Mouse (Mus musculus): ENCODE measurements around the gene Npw. TPM values are rescaled to one million over a fixed set of nuclear protein-coding genes. Genes with fewer than 3 reads are reported as not detected.

Gene Npw
- polyA plus RNA-seq, 1 experiment from 2014 or later = 1.3 TPM

- Histone ChIP-seq H3K4me1 (replicated peaks) (peaks cover 15% of the 10 kb centered on the region), H3K4me2 (no peak overlapping the region), H3K4me3 (replicated peaks) (no peak overlapping the region), H3K27me3 (no peaks in the 10 kb centered on the region), H3K9ac (replicated peaks) (no peak overlapping the region), H3K27ac (no peak overlapping the region), H3K36me3 (peaks cover 72% of the 10 kb centered on the region), H3K9me3 (no peaks in the 10 kb centered on the region)
- no peak for ATAC-seq (ENCODE audit: insufficient number of reproducible peaks, insufficient read depth, low FRiP score, low TSS enrichment, low read depth)
- 36% methylated on average over 5 of the region's 5 CpGs for WGBS
Measured at GRCm38 (mm10) chr17:24628646-24629045, 29.6 kb downstream of the Npw start.

- 93% methylated on average over 8 of the region's 8 CpGs for WGBS
- Histone ChIP-seq H3K27ac (no peak overlapping the region), H3K9me3 (no peaks in the 10 kb centered on the region), H3K9ac (replicated peaks) (no peak overlapping the region), H3K27me3 (no peaks in the 10 kb centered on the region), H3K4me1 (replicated peaks) (no peaks in the 10 kb centered on the region), H3K36me3 (peaks cover 99% of the 10 kb centered on the region), H3K4me2 (no peak overlapping the region), H3K4me3 (replicated peaks) (no peak overlapping the region)
- no peak for ATAC-seq (ENCODE audit: insufficient number of reproducible peaks, insufficient read depth, low FRiP score, low TSS enrichment, low read depth)
Measured at GRCm38 (mm10) chr17:24625472-24625871, 32.8 kb downstream of the Npw start.

GRCm38 (mm10) chr17:24617561-24618194 lies 40.6 kb downstream of the Npw start:
- Histone ChIP-seq H3K36me3 (peaks cover 94% of the 10 kb centered on the region), H3K4me1 (replicated peaks) (no peaks in the 10 kb centered on the region), H3K9me3 (no peaks in the 10 kb centered on the region), H3K4me3 (replicated peaks) (no peak overlapping the region), H3K27ac (no peak overlapping the region), H3K27me3 (no peaks in the 10 kb centered on the region), H3K9ac (replicated peaks) (no peak overlapping the region), H3K4me2 (no peak overlapping the region)
- no peak for ATAC-seq (ENCODE audit: insufficient number of reproducible peaks, insufficient read depth, low FRiP score, low TSS enrichment, low read depth)
- WGBS = 83% methylated on average over 14 of the region's 14 CpGs

- H3K4me3 ChIP-seq (replicated peaks) = no peak overlapping the region
- 84% methylated on average over 2 of the region's 2 CpGs for WGBS
- peaks cover 80% of the 10 kb centered on the region for H3K36me3 ChIP-seq
- no peak overlapping the region for H3K27ac ChIP-seq
- no peak overlapping the region for H3K9ac ChIP-seq (replicated peaks)
- ATAC-seq (ENCODE audit: insufficient number of reproducible peaks, insufficient read depth, low FRiP score, low TSS enrichment, low read depth) = no peak
- H3K4me2 ChIP-seq = no peak overlapping the region
- no peaks in the 10 kb centered on the region for H3K4me1 ChIP-seq (replicated peaks)
- no peaks in the 10 kb centered on the region for H3K27me3 ChIP-seq
- no peaks in the 10 kb centered on the region for H3K9me3 ChIP-seq
Measured at GRCm38 (mm10) chr17:24610711-24611110, 47.5 kb downstream of the Npw start.

- WGBS = 94% methylated on average over 8 of the region's 8 CpGs
- ATAC-seq (ENCODE audit: insufficient number of reproducible peaks, insufficient read depth, low FRiP score, low TSS enrichment, low read depth) = no peak
- Histone ChIP-seq H3K27me3 (no peaks in the 10 kb centered on the region), H3K4me2 (no peak overlapping the region), H3K27ac (no peak overlapping the region), H3K9me3 (no peaks in the 10 kb centered on the region), H3K4me3 (replicated peaks) (no peak overlapping the region), H3K9ac (replicated peaks) (no peak overlapping the region), H3K4me1 (replicated peaks) (no peaks in the 10 kb centered on the region), H3K36me3 (peaks cover 80% of the 10 kb centered on the region)
Measured at GRCm38 (mm10) chr17:24608874-24609273, 49.4 kb downstream of the Npw start.

GRCm38 (mm10) chr17:24608370-24608769 lies 49.9 kb downstream of the Npw start:
- H3K4me3 ChIP-seq (replicated peaks) = no peak overlapping the region
- no peak overlapping the region for H3K9ac ChIP-seq (replicated peaks)
- H3K4me1 ChIP-seq (replicated peaks) = no peaks in the 10 kb centered on the region
- H3K4me2 ChIP-seq = no peak overlapping the region
- peaks cover 80% of the 10 kb centered on the region for H3K36me3 ChIP-seq
- H3K27ac ChIP-seq = no peak overlapping the region
- H3K9me3 ChIP-seq = no peaks in the 10 kb centered on the region
- H3K27me3 ChIP-seq = no peaks in the 10 kb centered on the region
- 92% methylated on average over 4 of the region's 4 CpGs for WGBS
- no peak for ATAC-seq (ENCODE audit: insufficient number of reproducible peaks, insufficient read depth, low FRiP score, low TSS enrichment, low read depth)

Other genes starting within 250 kb of the Npw start
- 362 and 373 TPM in 2 replicates for gene Rnps1, start 243.9 kb downstream of the Npw start, polyA plus RNA-seq (2016; fragmentation: Nextera tagmentation; extraction: Ambion mirVana)
- 95.6 and 102 TPM in 2 replicates for gene Eci1, start 231.8 kb downstream of the Npw start, polyA plus RNA-seq (2016; fragmentation: Nextera tagmentation; extraction: Ambion mirVana)
- 2.8 and 3.4 TPM in 2 replicates for gene Dnase1l2, start 215.4 kb downstream of the Npw start, polyA plus RNA-seq (2016; fragmentation: Nextera tagmentation; extraction: Ambion mirVana)
- 37.2 and 45.6 TPM in 2 replicates for gene E4f1, start 188.1 kb downstream of the Npw start, polyA plus RNA-seq (2016; fragmentation: Nextera tagmentation; extraction: Ambion mirVana)
- 54.9 and 56.6 TPM in 2 replicates for gene Pgp, start 188.1 kb downstream of the Npw start, polyA plus RNA-seq (2016; fragmentation: Nextera tagmentation; extraction: Ambion mirVana)
- gene Bricd5, start 184.6 kb downstream of the Npw start, polyA plus RNA-seq (2016; fragmentation: Nextera tagmentation; extraction: Ambion mirVana) = not detected in 2 replicates
- 34.7 and 35.5 TPM in 2 replicates for gene Mlst8, start 179.4 kb downstream of the Npw start, polyA plus RNA-seq (2016; fragmentation: Nextera tagmentation; extraction: Ambion mirVana)
- 6.1 and 6.5 TPM in 2 replicates for gene Caskin1, start 169.9 kb downstream of the Npw start, polyA plus RNA-seq (2016; fragmentation: Nextera tagmentation; extraction: Ambion mirVana)
- gene Traf7, start 130.5 kb downstream of the Npw start, polyA plus RNA-seq (2016; fragmentation: Nextera tagmentation; extraction: Ambion mirVana) = 97.4 and 101 TPM in 2 replicates
- gene Rab26, start 124.2 kb downstream of the Npw start, polyA plus RNA-seq (2016; fragmentation: Nextera tagmentation; extraction: Ambion mirVana) = 3.2 and 4.0 TPM in 2 replicates
- 23.2 and 32.2 TPM in 2 replicates for gene Pkd1, start 108.6 kb downstream of the Npw start, polyA plus RNA-seq (2016; fragmentation: Nextera tagmentation; extraction: Ambion mirVana)
- gene Tsc2, start 25.8 kb downstream of the Npw start, polyA plus RNA-seq (2016; fragmentation: Nextera tagmentation; extraction: Ambion mirVana) = 68.6 and 77.7 TPM in 2 replicates
- 23.3 and 24.9 TPM in 2 replicates for gene Nthl1, start 25.8 kb downstream of the Npw start, polyA plus RNA-seq (2016; fragmentation: Nextera tagmentation; extraction: Ambion mirVana)
- 58.9 and 59.3 TPM in 2 replicates for gene Slc9a3r2, start 8.1 kb downstream of the Npw start, polyA plus RNA-seq (2016; fragmentation: Nextera tagmentation; extraction: Ambion mirVana)
- gene Zfp598, start 11.2 kb upstream of the Npw start, polyA plus RNA-seq (2016; fragmentation: Nextera tagmentation; extraction: Ambion mirVana) = 24.5 and 28.4 TPM in 2 replicates
- gene Syngr3, start 31.5 kb upstream of the Npw start, polyA plus RNA-seq (2016; fragmentation: Nextera tagmentation; extraction: Ambion mirVana) = 7.5 and 8.2 TPM in 2 replicates
- 49.7 and 53.5 TPM in 2 replicates for gene Gfer, start 37.7 kb upstream of the Npw start, polyA plus RNA-seq (2016; fragmentation: Nextera tagmentation; extraction: Ambion mirVana)
- gene Noxo1, start 37.8 kb upstream of the Npw start, polyA plus RNA-seq (2016; fragmentation: Nextera tagmentation; extraction: Ambion mirVana) = 1.7 and 1.8 TPM in 2 replicates
- 99.7 and 103 TPM in 2 replicates for gene Tbl3, start 49.2 kb upstream of the Npw start, polyA plus RNA-seq (2016; fragmentation: Nextera tagmentation; extraction: Ambion mirVana)
- 0.29 and 0.41 TPM in 2 replicates for gene Rnf151, start 59.6 kb upstream of the Npw start, polyA plus RNA-seq (2016; fragmentation: Nextera tagmentation; extraction: Ambion mirVana)
- gene Rps2, start 59.7 kb upstream of the Npw start, polyA plus RNA-seq (2016; fragmentation: Nextera tagmentation; extraction: Ambion mirVana) = 1,161 and 1,172 TPM in 2 replicates
- 206 and 217 TPM in 2 replicates for gene Ndufb10, start 66.0 kb upstream of the Npw start, polyA plus RNA-seq (2016; fragmentation: Nextera tagmentation; extraction: Ambion mirVana)
- gene Rpl3l, start 69.4 kb upstream of the Npw start, polyA plus RNA-seq (2016; fragmentation: Nextera tagmentation; extraction: Ambion mirVana) = not detected in 2 replicates
- 22.7 and 24.1 TPM in 2 replicates for gene Msrb1, start 78.2 kb upstream of the Npw start, polyA plus RNA-seq (2016; fragmentation: Nextera tagmentation; extraction: Ambion mirVana)
- 2.7 and 4.0 TPM in 2 replicates for gene Hs3st6, start 94.5 kb upstream of the Npw start, polyA plus RNA-seq (2016; fragmentation: Nextera tagmentation; extraction: Ambion mirVana)
- gene Meiob, start 145.8 kb upstream of the Npw start, polyA plus RNA-seq (2016; fragmentation: Nextera tagmentation; extraction: Ambion mirVana) = not detected in 2 replicates
- gene Hagh, start 181.7 kb upstream of the Npw start, polyA plus RNA-seq (2016; fragmentation: Nextera tagmentation; extraction: Ambion mirVana) = 26.3 and 27.6 TPM in 2 replicates
- gene Fahd1, start 191.9 kb upstream of the Npw start, polyA plus RNA-seq (2016; fragmentation: Nextera tagmentation; extraction: Ambion mirVana) = 18.6 and 22.5 TPM in 2 replicates
- 0.37 and 0.43 TPM in 2 replicates for gene Igfals, start 207.5 kb upstream of the Npw start, polyA plus RNA-seq (2016; fragmentation: Nextera tagmentation; extraction: Ambion mirVana)
- gene Nubp2, start 227.9 kb upstream of the Npw start, polyA plus RNA-seq (2016; fragmentation: Nextera tagmentation; extraction: Ambion mirVana) = 50.1 and 53.2 TPM in 2 replicates
- 40.4 and 46.1 TPM in 2 replicates for gene Spsb3, start 228.2 kb upstream of the Npw start, polyA plus RNA-seq (2016; fragmentation: Nextera tagmentation; extraction: Ambion mirVana)
- 32.8 and 47.1 TPM in 2 replicates for gene Eme2, start 236.6 kb upstream of the Npw start, polyA plus RNA-seq (2016; fragmentation: Nextera tagmentation; extraction: Ambion mirVana)
- gene Mrps34, start 236.7 kb upstream of the Npw start, polyA plus RNA-seq (2016; fragmentation: Nextera tagmentation; extraction: Ambion mirVana) = 89.5 and 94.8 TPM in 2 replicates
- gene Nme3, start 238.0 kb upstream of the Npw start, polyA plus RNA-seq (2016; fragmentation: Nextera tagmentation; extraction: Ambion mirVana) = 46.2 and 46.5 TPM in 2 replicates